Mouse (Mus musculus): ENCODE results near the gene Gmpr2.

Gmpr2 gene

GRCm38 (mm10) chr14:55671833-55672740 is at the start of gene Gmpr2, which contains the start of gene Nedd8:
Gmpr2 (plus strand) TSS chr14:55671941.
Nedd8 (minus strand) TSS chr14:55672124.
- peak; percentile 85 for DNase-seq (ENCODE audit: low spot score)

DNA sequence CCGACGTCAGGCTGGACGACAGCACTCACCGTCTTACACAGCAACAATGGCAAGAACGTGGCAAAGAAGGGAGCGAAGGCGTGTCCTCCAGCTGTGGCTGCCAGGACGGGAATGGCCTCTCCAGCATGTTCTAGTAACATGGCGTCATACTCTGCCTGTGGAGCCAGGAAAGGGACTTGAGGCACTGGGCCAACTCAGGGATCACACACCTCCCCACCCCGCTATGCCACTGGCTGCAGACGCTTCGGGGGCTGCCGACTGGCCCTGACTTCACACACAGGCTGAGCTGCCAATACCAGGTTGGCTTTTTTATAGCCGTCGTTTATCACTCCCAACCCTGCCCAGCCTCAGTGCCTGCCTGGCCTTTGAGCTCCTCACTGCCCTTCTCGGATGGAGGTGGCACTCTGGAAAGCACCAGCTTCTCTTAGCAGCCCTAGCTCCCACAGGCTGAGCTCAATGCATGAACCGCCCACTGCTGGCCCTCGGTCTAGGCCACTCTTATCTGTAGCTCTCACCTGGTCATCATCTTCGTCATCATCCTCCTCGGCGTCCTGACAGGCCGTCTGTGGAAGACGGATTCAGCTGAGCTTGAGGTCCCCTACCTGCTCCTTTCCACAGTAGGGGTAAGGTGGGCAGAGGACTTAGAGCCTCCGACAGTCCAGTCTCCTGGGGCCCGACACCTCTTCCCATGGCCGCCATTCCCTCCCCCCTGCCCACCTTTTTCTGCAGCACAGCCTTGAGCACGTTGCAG is 43.5 kb upstream of the Gmpr2 start:
- DNase-seq (ENCODE audit: low spot score), result no peak

GRCm38 (mm10) chr14:55629312-55629711 is 42.4 kb upstream of the Gmpr2 start:
- peak; percentile 56 for DNase-seq (ENCODE audit: low spot score)

DNA sequence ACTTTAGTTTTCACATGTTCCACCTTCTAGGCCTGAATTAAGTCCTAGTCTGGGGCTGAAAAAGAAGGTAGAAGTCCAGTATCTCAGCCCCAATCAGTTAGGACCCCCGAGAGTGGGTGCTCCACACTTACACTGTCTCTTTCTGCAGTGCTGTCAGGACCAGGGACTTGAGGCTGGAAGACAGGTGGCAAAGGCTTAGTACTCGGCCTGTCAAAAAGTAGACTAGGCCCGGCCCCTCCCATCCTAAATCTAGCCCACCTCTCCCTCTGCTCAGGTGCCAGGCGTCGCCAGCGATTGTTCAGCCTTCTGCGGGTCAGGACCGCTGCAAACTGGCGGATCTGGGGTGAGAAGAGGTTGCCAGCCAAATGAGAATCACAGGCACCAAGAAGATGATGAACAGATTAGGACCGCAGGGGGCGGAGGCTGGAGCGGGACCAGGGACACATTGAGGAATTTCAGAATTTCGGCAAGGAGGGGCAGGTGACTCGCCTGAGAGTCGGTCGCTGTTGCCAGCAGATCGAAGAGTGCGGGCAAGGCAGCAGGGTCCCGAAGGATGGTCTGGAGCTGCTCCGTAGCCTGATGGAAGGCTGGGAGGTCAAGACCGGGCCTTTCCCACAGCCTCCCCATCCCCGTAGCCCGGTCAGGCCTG is 36.7 kb upstream of the Gmpr2 start:
- DNase-seq (ENCODE audit: low spot score), result no peak

- peak; percentile 60 for DNase-seq (ENCODE audit: low spot score)
Observed at GRCm38 (mm10) chr14:55635523-55636007, 36.2 kb upstream of the Gmpr2 start, which contains the start of gene Ipo4. Ipo4 (minus strand) TSS chr14:55635957.

GRCm38 (mm10) chr14:55637795-55638194 is 33.9 kb upstream of the Gmpr2 start, which contains the start of gene Gm49378:
Gm49378 (minus strand) TSS chr14:55637895.
- no peak for DNase-seq (ENCODE audit: low spot score)

DNA sequence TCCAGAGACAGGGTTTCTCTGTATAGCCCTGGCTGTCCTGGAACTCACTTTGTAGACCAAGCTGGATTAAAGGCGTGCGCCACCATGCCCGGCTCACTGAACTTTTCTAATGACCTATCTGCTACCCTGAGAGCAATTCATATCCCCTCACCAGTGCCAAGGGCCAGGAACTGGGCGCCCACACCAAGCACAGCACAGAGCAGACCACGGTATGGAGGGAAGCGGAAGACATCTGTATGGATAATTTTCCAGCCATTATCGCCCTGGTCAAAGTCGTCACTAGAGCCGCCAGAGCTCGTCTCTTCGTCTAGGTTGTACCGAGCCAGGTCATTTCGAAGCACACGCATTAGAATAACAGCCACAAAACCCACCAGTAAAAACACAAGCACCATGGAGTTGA is 30.9 kb upstream of the Gmpr2 start:
- DNase-seq (ENCODE audit: low spot score), result no peak

DNA sequence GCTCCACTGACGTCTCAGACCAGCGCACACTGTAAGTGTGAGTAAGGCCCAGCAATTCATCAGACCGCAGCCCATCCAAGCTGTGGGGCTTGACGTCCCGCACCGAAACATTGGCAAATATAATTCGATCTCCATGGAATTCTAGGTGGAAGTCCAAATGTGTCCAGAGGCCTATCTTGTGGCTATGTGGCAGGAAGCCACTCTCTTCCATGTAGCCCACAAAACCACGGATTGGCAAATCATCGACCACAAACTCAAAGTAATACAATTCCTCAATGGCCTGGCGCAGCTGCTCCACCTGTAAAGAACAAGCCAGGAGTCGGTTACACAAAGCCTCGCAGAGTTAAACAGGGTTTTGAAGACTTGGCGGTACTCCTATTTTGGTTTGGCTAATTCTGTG is 30.4 kb upstream of the Gmpr2 start:
- DNase-seq (ENCODE audit: low spot score), result no peak

DNA sequence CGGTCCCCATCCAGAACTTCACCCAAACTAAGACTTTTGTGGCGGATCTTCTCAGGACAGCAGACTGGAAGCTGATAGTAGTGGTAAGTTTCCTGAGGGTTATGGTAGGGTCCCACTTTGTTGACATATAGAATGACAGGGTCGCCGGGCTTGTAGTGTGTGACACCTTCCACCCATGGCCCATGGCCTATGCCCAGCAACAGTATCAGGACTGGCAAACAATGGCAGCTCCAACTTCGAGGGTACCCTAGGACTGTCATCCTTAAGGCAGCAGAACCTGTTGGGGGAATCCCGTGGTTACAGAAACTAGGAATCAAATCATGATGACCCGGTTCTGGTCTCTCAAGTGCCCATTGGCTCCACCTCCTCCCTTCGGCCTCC is 29.1 kb upstream of the Gmpr2 start:
- DNase-seq (ENCODE audit: low spot score), result no peak

GRCm38 (mm10) chr14:55643060-55643907 is 28.5 kb upstream of the Gmpr2 start, which contains the start of gene Tm9sf1:
Tm9sf1 (minus strand) TSS chr14:55643806.
- DNase-seq (ENCODE audit: low spot score), result peak; percentile 88

DNA sequence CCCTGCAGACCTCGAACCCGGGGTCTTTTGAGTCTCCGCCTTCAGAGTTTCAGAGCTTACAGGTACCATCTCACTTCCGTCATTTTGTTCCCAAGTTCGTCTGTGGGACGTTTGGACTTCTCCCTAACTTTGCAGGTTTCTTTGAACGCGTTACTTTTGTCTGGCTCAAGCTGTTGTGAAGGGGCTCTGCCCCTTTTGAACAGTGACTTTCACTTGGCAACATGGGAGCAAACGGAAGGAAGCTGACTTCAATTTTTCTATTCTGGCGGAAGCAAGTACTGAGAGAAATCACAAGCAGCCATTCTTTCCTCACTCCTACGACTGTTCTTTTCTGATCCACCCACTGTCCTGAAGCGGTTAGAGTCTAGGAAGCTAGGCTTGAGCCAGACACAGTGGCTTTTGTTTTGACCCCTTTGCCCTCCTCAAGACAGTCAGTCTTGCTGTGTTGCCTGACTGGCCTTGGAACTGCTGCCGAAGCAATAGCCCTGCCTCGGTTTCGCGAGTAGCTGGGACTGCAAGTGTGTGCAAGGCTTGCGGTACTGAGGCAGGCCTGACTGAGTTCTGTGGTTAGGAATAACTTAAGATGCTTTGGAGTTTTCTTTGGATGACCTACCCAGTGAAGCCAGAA is 27.4 kb upstream of the Gmpr2 start:
- no peak for DNase-seq (ENCODE audit: low spot score)

- DNase-seq (ENCODE audit: low spot score), result no peak
Observed at GRCm38 (mm10) chr14:55649884-55650283, 21.9 kb upstream of the Gmpr2 start, which contains the start of gene Tssk4. Tssk4 (plus strand) TSS chr14:55650184.

DNA sequence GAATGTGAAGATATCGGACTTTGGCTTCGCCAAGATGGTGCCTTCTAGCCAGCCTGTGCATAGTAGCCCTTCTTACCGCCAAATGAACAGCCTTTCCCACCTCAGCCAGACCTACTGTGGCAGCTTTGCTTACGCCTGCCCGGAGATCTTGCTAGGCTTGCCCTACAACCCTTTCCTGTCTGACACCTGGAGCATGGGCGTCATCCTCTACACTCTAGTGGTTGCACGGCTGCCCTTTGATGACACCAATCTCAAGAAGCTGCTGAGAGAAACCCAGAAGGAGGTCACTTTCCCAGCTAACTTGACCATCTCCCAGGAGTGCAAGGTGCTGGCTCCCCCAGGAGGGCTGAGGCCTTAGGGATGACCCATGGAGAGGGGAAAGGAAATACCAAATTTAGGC is 20.2 kb upstream of the Gmpr2 start:
- no peak for DNase-seq (ENCODE audit: low spot score)

GRCm38 (mm10) chr14:55656935-55657334 is 14.8 kb upstream of the Gmpr2 start:
- DNase-seq (ENCODE audit: low spot score), result no peak

DNA sequence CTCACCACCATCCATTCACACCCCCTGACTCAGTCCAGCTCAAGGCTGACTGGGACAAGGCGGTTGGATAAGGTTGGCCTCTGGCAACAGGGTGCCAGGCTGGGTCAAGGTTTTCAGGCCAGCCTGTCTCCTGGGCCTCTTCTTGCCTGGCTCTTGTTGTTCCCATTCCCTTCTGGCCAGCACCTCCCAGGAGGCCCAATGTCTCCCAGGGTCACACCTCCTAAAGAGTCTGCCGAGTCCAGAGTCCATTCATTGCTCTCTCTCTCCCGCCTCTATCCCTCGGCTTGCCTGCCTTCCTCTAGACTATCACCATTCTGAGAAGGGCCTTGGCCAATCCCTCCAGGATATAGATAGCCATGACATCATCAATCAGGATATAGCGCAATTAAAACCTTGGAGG is 13.7 kb upstream of the Gmpr2 start:
- no peak for DNase-seq (ENCODE audit: low spot score)

DNA sequence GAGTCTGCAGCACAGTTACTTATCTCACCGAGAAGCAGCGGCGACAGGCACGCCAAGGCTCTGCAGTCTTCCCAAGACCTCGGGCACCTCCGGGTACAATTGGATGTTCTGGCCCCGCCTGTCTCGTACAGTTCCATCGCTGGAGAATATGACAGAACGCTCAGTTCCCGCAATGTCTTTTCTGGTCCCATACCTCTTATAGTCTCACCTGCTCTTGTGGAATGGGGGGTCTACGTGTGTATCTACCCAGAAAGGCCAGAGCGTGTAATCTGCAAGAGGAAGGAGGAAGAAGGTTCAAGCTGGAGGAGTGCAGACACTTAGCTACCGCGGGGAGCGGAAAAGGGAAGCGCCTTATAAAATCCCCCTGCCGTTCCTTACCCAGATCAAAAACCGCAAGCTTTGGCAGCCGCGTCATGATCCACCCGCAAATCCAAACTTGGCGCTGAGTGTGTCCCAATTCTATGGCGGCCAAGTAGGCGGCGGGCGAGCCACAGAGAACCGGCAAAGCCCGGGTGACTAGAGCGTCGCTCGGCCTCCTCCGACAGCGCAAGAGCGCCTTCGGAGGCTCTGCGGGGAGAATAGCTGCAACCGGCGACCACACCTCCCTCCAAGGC is 11.7 kb upstream of the Gmpr2 start, which contains the start of gene Mdp1:
Mdp1 (minus strand) TSS at position 549 of the 614 bp plus-strand sequence.
- peak; percentile 71 for DNase-seq (ENCODE audit: low spot score)

GRCm38 (mm10) chr14:55660636-55661035 is 11.1 kb upstream of the Gmpr2 start:
- no peak for DNase-seq (ENCODE audit: low spot score)

GRCm38 (mm10) chr14:55671486-55671832 is 282 bp upstream of the Gmpr2 start:
- DNase-seq (ENCODE audit: low spot score), result no peak

GRCm38 (mm10) chr14:55672741-55673060 is 960 bp downstream of the Gmpr2 start:
- DNase-seq (ENCODE audit: low spot score), result no peak

- no peak for DNase-seq (ENCODE audit: low spot score)
Observed at GRCm38 (mm10) chr14:55677615-55678014, 5.9 kb downstream of the Gmpr2 start.

Data from spleen, adult 12 weeks (tissue).